Mouse (Mus musculus): Measurements from ENCODE around the gene Kcnn1.

GRCm38 (mm10) chr8:70868559-70869198, 5.6 kb upstream of the Kcnn1 start:
- TF ChIP-seq CTCF (IDR thresholded peaks at IDR 0.05; ENCODE audit: low read depth, low read length) (no peak), POLR2A (IDR thresholded peaks at IDR 0.05; ENCODE audit: borderline replicate concordance, low read depth, low read length) (no peak)
